Mouse (Mus musculus) NIH3T3 (cell line): ENCODE measurements at regions not wholly inside any gene's neighbourhood (a gene's known extent, or its start where the extent isn't known, plus 50 kb on each side); places are given as distances from the start of the nearest gene placed in this dataset.
"Not testable (repeated sequence)": the region's sequence is repeated elsewhere in the genome, so short reads cannot be mapped to it uniquely, and the experiment has no call there.

ENCODE experiments used
- DNase-seq: peaks from one replicate; pipeline ENCODE4 v3.0.0-alpha.2; 2012; ENCODE audit warnings: low read depth

- DNase-seq: not testable (repeated sequence)
These were observed 108.0 kb upstream of the Peg12 start for GRCm38 (mm10) chr7:62572316-62572715.

- DNase-seq: peak; percentile 3
These were observed 107.4 kb upstream of the Peg12 start for GRCm38 (mm10) chr7:62571759-62572158.

DNA sequence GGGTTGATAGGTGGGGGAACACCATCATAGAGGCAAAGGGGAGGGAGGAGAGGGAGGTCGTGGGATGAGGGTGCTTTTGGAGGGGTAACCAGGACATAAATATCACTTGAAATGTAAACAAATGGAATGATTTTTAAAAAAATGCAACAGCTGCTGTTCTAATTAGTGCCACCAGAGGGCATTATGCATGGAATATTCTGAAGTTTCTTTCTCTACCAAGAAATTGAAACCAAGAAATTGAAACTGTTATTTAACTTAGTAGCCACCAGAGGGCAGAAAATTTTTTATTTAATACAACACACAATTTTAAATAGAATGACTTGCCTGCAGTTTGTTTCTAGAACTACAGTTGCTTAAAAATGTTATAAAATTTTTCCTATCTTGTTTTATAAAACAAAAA, 77.9 kb upstream of the Peg12 start:
- DNase-seq: peak; percentile 33
